In the genomic region with DNA sequence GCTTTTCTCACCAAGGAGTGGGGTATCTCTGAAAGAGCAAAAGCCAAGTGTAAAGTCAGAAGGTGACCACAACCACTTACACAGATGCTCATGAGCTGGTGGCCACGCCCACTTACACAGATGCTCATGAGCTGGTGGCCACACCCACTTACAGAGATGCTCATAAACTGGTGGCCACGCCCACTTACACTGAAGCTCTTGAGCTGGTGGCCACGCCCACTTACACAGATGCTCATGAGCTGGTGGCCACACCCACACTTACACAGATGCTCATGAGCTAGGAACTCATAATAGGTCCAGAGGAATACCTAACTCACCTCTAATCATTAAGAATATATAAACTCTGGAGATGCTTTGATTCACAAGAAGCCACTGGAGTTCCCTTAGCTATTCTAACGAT, we compare ENCODE assay signal across 14 mouse cellular contexts. TPM values are rescaled to one million over a fixed set of nuclear protein-coding genes. Genes with fewer than 3 reads are reported as not detected.
A peak's percentile ranks its signal among the peaks of the same experiment; 100 is the strongest.
DNase-seq lines count a peak whose midpoint lies in the region; ATAC-seq lines count a peak whose summit lies in the region.
"Had no signal": no experiment of that assay in that cellular context is flagged by ENCODE, and none has a peak within 500 bp of the region (broad histone marks: within the 10 kb centered on the region; RNA-seq: fewer than 3 reads in every experiment).

No protein-coding gene starts in this region.

- H3K9ac ChIP-seq in liver, embryonic 15.5 days = no peak overlapping the region
- H3K9ac ChIP-seq: hindbrain, embryonic 13.5 days had no signal

- peak; percentile 30; the same call in 1 of the 2 replicates for ATAC-seq in liver, embryonic 15.5 days (ENCODE audit: insufficient read depth)
- ATAC-seq: activated CD4-positive, CD25-positive, alpha-beta regulatory T cell, adult 4 months; forebrain, embryonic 14.5 days had no signal

- H3K4me1 ChIP-seq in liver, embryonic 15.5 days (replicated peaks) = peaks cover 47% of the 10 kb centered on the region

- H3K27me3 ChIP-seq in liver, embryonic 15.5 days = no peaks in the 10 kb centered on the region
- H3K27me3 ChIP-seq: hindbrain, embryonic 13.5 days had no signal

- no peak overlapping the region for H3K4me3 ChIP-seq in liver, embryonic 15.5 days (replicated peaks)
- H3K4me3 ChIP-seq: hindbrain, embryonic 13.5 days had no signal

- DNase-seq in 3134 (ENCODE audit: extremely low read depth, insufficient read length, low spot score) (peak; percentile 20), 416B (ENCODE audit: low read depth) (peak; percentile 68)
- peak; percentile 56 for DNase-seq in c-Kit-positive CD71-negative TER-119-negative erythroid progenitor cells, embryonic 14.5 days (ENCODE audit: low read depth)
- DNase-seq in left cerebral cortex, postnatal 10 days (ENCODE audit: extremely low spot score in 1 of 2, low spot score in 2 of 2) = no peak
- no peak for DNase-seq in Muller cell, postnatal 12 days (ENCODE audit: inconsistent ontology term)
- no peak for DNase-seq in neural tube, embryonic 10.5 days (ENCODE audit: extremely low spot score, low spot score)
- DNase-seq: lung, postnatal 10 days had no signal

- peaks cover 59% of the 10 kb centered on the region for H3K36me3 ChIP-seq in liver, embryonic 15.5 days (replicated peaks)

- no peaks in the 10 kb centered on the region for H3K9me3 ChIP-seq in liver, embryonic 15.5 days (replicated peaks)
- H3K9me3 ChIP-seq: hindbrain, embryonic 13.5 days had no signal

- no peak overlapping the region for H3K27ac ChIP-seq in liver, embryonic 15.5 days (replicated peaks)
- H3K27ac ChIP-seq: hindbrain, embryonic 13.5 days; kidney, postnatal 0 days had no signal

- WGBS in liver, embryonic 15.5 days (ENCODE audit: insufficient replicate concordance) = 53% methylated on average over 4 of the region's 4 CpGs

- no peak overlapping the region for H3K4me2 ChIP-seq in liver, embryonic 15.5 days
- H3K4me2 ChIP-seq: hindbrain, embryonic 13.5 days had no signal

- intact Hi-C loops in left cerebral cortex, postnatal 10 days (cut with DNase I) = no loop called here

RNA-seq across cellular contexts. Expression of gene Mitd1, which starts 5.8 kb away (rescaled TPM):
- 9.7 and 12.6 TPM in 2 replicates for polyA plus RNA-seq in liver, embryonic 15.5 days (2015; fragmentation: Nextera tagmentation; extraction: Ambion mirVana)
- 1 to 10 TPM; 8.3 to 9.2 TPM for total RNA-seq in left cerebral cortex, postnatal 10 days (2021)

RNA-seq across cellular contexts. Expression of gene Mrpl30, which starts 5.8 kb away (rescaled TPM):
- polyA plus RNA-seq in liver, embryonic 15.5 days (2015; fragmentation: Nextera tagmentation; extraction: Ambion mirVana) = 117 and 139 TPM in 2 replicates
- total RNA-seq in left cerebral cortex, postnatal 10 days (2021) = 100 to 1,000 TPM; 160 to 165 TPM

RNA-seq across cellular contexts. Expression of gene Lipt1, which starts 12.9 kb away (rescaled TPM):
- 4.0 and 4.4 TPM in 2 replicates for polyA plus RNA-seq in liver, embryonic 15.5 days (2015; fragmentation: Nextera tagmentation; extraction: Ambion mirVana)
- 1 to 10 TPM; 8.8 to 9.7 TPM for total RNA-seq in left cerebral cortex, postnatal 10 days (2021)

RNA-seq across cellular contexts. Expression of gene Tsga10, which starts 18.2 kb away (rescaled TPM):
- polyA plus RNA-seq in liver, embryonic 15.5 days (2015; fragmentation: Nextera tagmentation; extraction: Ambion mirVana) = 1.2 and 1.3 TPM in 2 replicates
- 10 to 100 TPM; 13.8 to 14.4 TPM for total RNA-seq in left cerebral cortex, postnatal 10 days (2021)

RNA-seq across cellular contexts. Expression of gene Lyg2, which starts 31.8 kb away (rescaled TPM):
- not detected in 2 replicates for polyA plus RNA-seq in liver, embryonic 15.5 days (2015; fragmentation: Nextera tagmentation; extraction: Ambion mirVana)
- not detected for total RNA-seq in left cerebral cortex, postnatal 10 days (2021)
- total RNA-seq: midbrain, postnatal 0 days had no signal
- polyA plus RNA-seq: activated CD4-positive, CD25-positive, alpha-beta regulatory T cell, adult 4 months; forebrain, embryonic 14.5 days; hindbrain, embryonic 13.5 days; kidney, postnatal 0 days; stomach, embryonic 16.5 days had no signal

Comparison
In these comparisons a context has a peak if more than half of its experiments do, and no peak if none do; other contexts are left out.
1. DNase-seq: peak in 3134 (single experiment), 416B (single experiment) and c-Kit-positive CD71-negative TER-119-negative erythroid progenitor cells, embryonic 14.5 days (single experiment); none in left cerebral cortex, postnatal 10 days (0 of 2), Muller cell, postnatal 12 days (single experiment) and neural tube, embryonic 10.5 days (single experiment).